Mouse (Mus musculus): ENCODE measurements around the gene Urah. TPM values are rescaled to one million over a fixed set of nuclear protein-coding genes. Genes with fewer than 3 reads are reported as not detected.

Urah gene
- polyA plus RNA-seq, 1 experiment: not detected

- H3K36me3 ChIP-seq (ENCODE audit: control insufficient read depth, insufficient read depth, low read length): no peaks in the 10 kb centered on the region
- H3K27me3 ChIP-seq (ENCODE audit: control insufficient read depth, insufficient read depth, low read length): no peaks in the 10 kb centered on the region
- no peak overlapping the region for H3K4me3 ChIP-seq (ENCODE audit: control insufficient read depth, low read depth, low read length)
- peaks cover 7% of the 10 kb centered on the region for H3K4me1 ChIP-seq (ENCODE audit: control insufficient read depth, insufficient read depth, low read length)
- TF ChIP-seq POLR2A (IDR thresholded peaks at IDR 0.05; ENCODE audit: control insufficient read depth, low read depth, low read length): no peak
- TF ChIP-seq CTCF (IDR thresholded peaks at IDR 0.05; ENCODE audit: control insufficient read depth, insufficient read depth, insufficient replicate concordance, low read depth, low read length): no peak
- no peak overlapping the region for H3K27ac ChIP-seq (ENCODE audit: control insufficient read depth, insufficient read depth, low read depth, low read length)
These were observed 12.1 kb upstream of the Urah start for GRCm38 (mm10) chr7:140822731-140823130.

DNA sequence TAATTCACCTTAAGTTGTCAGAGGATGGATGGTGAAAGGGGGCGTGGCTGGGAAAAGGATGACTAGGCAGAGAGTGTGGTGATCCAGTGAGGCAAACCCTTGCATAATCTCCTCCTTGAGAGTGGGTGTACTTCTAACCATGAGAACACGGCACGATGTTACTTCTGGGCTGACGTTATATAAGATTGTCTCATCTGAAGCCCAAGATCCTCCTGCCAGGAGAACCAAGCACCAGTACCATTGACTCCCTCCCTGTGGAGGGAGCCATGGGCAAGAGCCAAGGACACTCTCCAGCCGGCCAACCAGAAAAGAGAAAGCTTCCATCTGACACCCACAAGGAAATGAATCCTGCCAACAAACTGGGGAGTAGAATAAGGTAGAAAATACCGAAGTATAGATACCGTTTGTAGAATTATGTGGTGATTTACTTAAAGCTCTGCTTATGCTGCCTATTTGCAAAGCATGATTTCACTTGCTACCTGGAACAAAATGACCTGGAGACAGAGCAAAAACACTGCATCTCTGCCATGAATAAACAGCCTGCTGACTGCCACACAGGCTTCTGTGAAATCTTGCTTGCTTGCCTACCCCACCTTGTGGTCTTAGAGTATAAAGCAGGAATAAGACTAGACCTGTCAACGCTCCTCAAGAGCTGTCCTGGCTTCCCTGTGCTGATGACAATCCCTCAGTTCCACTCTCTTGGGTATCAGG is 6.5 kb upstream of the Urah start:
- Histone ChIP-seq H3K27me3 (ENCODE audit: control insufficient read depth, insufficient read depth, low read length) (no peaks in the 10 kb centered on the region), H3K4me1 (ENCODE audit: control insufficient read depth, insufficient read depth, low read length) (no peaks in the 10 kb centered on the region), H3K36me3 (ENCODE audit: control insufficient read depth, insufficient read depth, low read length) (no peaks in the 10 kb centered on the region), H3K27ac (ENCODE audit: control insufficient read depth, insufficient read depth, low read depth, low read length) (no peak overlapping the region), H3K4me3 (ENCODE audit: control insufficient read depth, low read depth, low read length) (no peak overlapping the region)
- TF ChIP-seq CTCF (IDR thresholded peaks at IDR 0.05; ENCODE audit: control insufficient read depth, insufficient read depth, insufficient replicate concordance, low read depth, low read length): no peak
- no peak for TF ChIP-seq POLR2A (IDR thresholded peaks at IDR 0.05; ENCODE audit: control insufficient read depth, low read depth, low read length)

GRCm38 (mm10) chr7:140831447-140831846 is 3.4 kb upstream of the Urah start:
- Histone ChIP-seq H3K27me3 (ENCODE audit: control insufficient read depth, insufficient read depth, low read length) (no peaks in the 10 kb centered on the region), H3K4me1 (ENCODE audit: control insufficient read depth, insufficient read depth, low read length) (no peaks in the 10 kb centered on the region; the same call in 1 of the 2 replicates), H3K4me3 (ENCODE audit: control insufficient read depth, low read depth, low read length) (no peak overlapping the region), H3K36me3 (ENCODE audit: control insufficient read depth, insufficient read depth, low read length) (no peaks in the 10 kb centered on the region), H3K27ac (ENCODE audit: control insufficient read depth, insufficient read depth, low read depth, low read length) (no peak overlapping the region)
- TF ChIP-seq POLR2A (IDR thresholded peaks at IDR 0.05; ENCODE audit: control insufficient read depth, low read depth, low read length) (no peak), CTCF (IDR thresholded peaks at IDR 0.05; ENCODE audit: control insufficient read depth, insufficient read depth, insufficient replicate concordance, low read depth, low read length) (no peak)

GRCm38 (mm10) chr7:140833341-140833740 is 1.5 kb upstream of the Urah start:
- H3K27ac ChIP-seq (ENCODE audit: control insufficient read depth, insufficient read depth, low read depth, low read length): no peak overlapping the region
- H3K36me3 ChIP-seq (ENCODE audit: control insufficient read depth, insufficient read depth, low read length): no peaks in the 10 kb centered on the region
- H3K27me3 ChIP-seq (ENCODE audit: control insufficient read depth, insufficient read depth, low read length): no peaks in the 10 kb centered on the region
- no peak for TF ChIP-seq POLR2A (IDR thresholded peaks at IDR 0.05; ENCODE audit: control insufficient read depth, low read depth, low read length)
- no peak for TF ChIP-seq CTCF (IDR thresholded peaks at IDR 0.05; ENCODE audit: control insufficient read depth, insufficient read depth, insufficient replicate concordance, low read depth, low read length)
- no peak overlapping the region for H3K4me3 ChIP-seq (ENCODE audit: control insufficient read depth, low read depth, low read length)
- no peaks in the 10 kb centered on the region; the same call in 1 of the 2 replicates for H3K4me1 ChIP-seq (ENCODE audit: control insufficient read depth, insufficient read depth, low read length)

DNA sequence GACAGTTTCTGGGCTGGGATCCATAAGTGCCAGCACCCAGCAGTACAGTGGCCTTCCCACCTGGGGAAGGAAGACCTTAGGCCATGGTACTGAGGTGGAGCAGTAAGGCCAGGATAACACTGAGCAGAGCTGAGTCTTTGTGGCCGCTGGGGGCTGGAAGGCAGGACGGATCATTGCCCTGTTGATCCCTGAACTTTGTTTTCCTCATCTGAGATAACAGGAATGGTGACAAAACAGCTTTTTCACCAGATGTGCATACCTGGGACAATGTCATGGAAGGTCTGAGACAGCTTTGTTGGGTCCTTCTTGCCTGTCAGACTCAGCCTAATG is 905 bp downstream of the Urah start:
- TF ChIP-seq POLR2A (IDR thresholded peaks at IDR 0.05; ENCODE audit: control insufficient read depth, low read depth, low read length): no peak
- Histone ChIP-seq H3K4me3 (ENCODE audit: control insufficient read depth, low read depth, low read length) (no peak overlapping the region), H3K36me3 (ENCODE audit: control insufficient read depth, insufficient read depth, low read length) (no peaks in the 10 kb centered on the region), H3K27ac (ENCODE audit: control insufficient read depth, insufficient read depth, low read depth, low read length) (no peak overlapping the region), H3K4me1 (ENCODE audit: control insufficient read depth, insufficient read depth, low read length) (no peaks in the 10 kb centered on the region; the same call in 1 of the 2 replicates), H3K27me3 (ENCODE audit: control insufficient read depth, insufficient read depth, low read length) (no peaks in the 10 kb centered on the region)

- Histone ChIP-seq H3K36me3 (ENCODE audit: control insufficient read depth, insufficient read depth, low read length) (no peaks in the 10 kb centered on the region), H3K27me3 (ENCODE audit: control insufficient read depth, insufficient read depth, low read length) (no peaks in the 10 kb centered on the region), H3K4me3 (ENCODE audit: control insufficient read depth, low read depth, low read length) (no peak overlapping the region), H3K4me1 (ENCODE audit: control insufficient read depth, insufficient read depth, low read length) (no peaks in the 10 kb centered on the region; the same call in 1 of the 2 replicates), H3K27ac (ENCODE audit: control insufficient read depth, insufficient read depth, low read depth, low read length) (no peak overlapping the region)
- TF ChIP-seq POLR2A (IDR thresholded peaks at IDR 0.05; ENCODE audit: control insufficient read depth, low read depth, low read length): no peak
- TF ChIP-seq CTCF (IDR thresholded peaks at IDR 0.05; ENCODE audit: control insufficient read depth, insufficient read depth, insufficient replicate concordance, low read depth, low read length): no peak
These were observed 1.7 kb downstream of the Urah start for GRCm38 (mm10) chr7:140836243-140837115.

GRCm38 (mm10) chr7:140839556-140839955 is 4.7 kb downstream of the Urah start:
- Histone ChIP-seq H3K27ac (ENCODE audit: control insufficient read depth, insufficient read depth, low read depth, low read length) (no peak overlapping the region), H3K36me3 (ENCODE audit: control insufficient read depth, insufficient read depth, low read length) (no peaks in the 10 kb centered on the region), H3K27me3 (ENCODE audit: control insufficient read depth, insufficient read depth, low read length) (no peaks in the 10 kb centered on the region), H3K4me3 (ENCODE audit: control insufficient read depth, low read depth, low read length) (no peak overlapping the region), H3K4me1 (ENCODE audit: control insufficient read depth, insufficient read depth, low read length) (peaks cover 3% of the 10 kb centered on the region; the same call in 1 of the 2 replicates)
- no peak for TF ChIP-seq CTCF (IDR thresholded peaks at IDR 0.05; ENCODE audit: control insufficient read depth, insufficient read depth, insufficient replicate concordance, low read depth, low read length)
- no peak for TF ChIP-seq POLR2A (IDR thresholded peaks at IDR 0.05; ENCODE audit: control insufficient read depth, low read depth, low read length)
